Mouse (Mus musculus): ENCODE measurements around the gene Spo11.

The Spo11 gene

GRCm38 (mm10) chr2:173003737-173004136 lies 26.2 kb downstream of the Spo11 start:
- WGBS: 93% methylated on average over 8 of the region's 8 CpGs

GRCm38 (mm10) chr2:173010220-173010717 lies 32.8 kb downstream of the Spo11 start:
- 74% methylated on average over 3 of the region's 3 CpGs for WGBS

GRCm38 (mm10) chr2:173011440-173011839 lies 33.9 kb downstream of the Spo11 start:
- 97% methylated on average over 8 of the region's 8 CpGs for WGBS

GRCm38 (mm10) chr2:173014741-173015287 lies 37.3 kb downstream of the Spo11 start:
- 80% methylated on average over 7 of the region's 7 CpGs for WGBS

- WGBS: 69% methylated on average over 6 of the region's 6 CpGs
Observed at GRCm38 (mm10) chr2:173017940-173018339, 40.4 kb downstream of the Spo11 start.

- 54% methylated on average over 8 of the region's 8 CpGs for WGBS
Observed at GRCm38 (mm10) chr2:173018618-173019017, 41.1 kb downstream of the Spo11 start.

GRCm38 (mm10) chr2:173019322-173019721 lies 41.8 kb downstream of the Spo11 start:
- 31% methylated on average over 9 of the region's 9 CpGs for WGBS

GRCm38 (mm10) chr2:173019790-173020189 lies 42.3 kb downstream of the Spo11 start:
- under 1% methylated on average over 28 of the region's 29 CpGs for WGBS

GRCm38 (mm10) chr2:173020430-173020829 lies 42.9 kb downstream of the Spo11 start, which contains the start of gene Rbm38:
Rbm38 (plus strand) TSS chr2:173020498.
- WGBS: 55% methylated on average over 11 of the region's 11 CpGs

GRCm38 (mm10) chr2:173021633-173022055 lies 44.1 kb downstream of the Spo11 start:
- WGBS: under 1% methylated on average over 54 of the region's 54 CpGs

GRCm38 (mm10) chr2:173022056-173022681 lies 44.7 kb downstream of the Spo11 start:
- under 1% methylated on average over 51 of the region's 51 CpGs for WGBS

- 57% methylated on average over 10 of the region's 10 CpGs for WGBS
Observed at GRCm38 (mm10) chr2:173022813-173023212, 45.3 kb downstream of the Spo11 start.

GRCm38 (mm10) chr2:173023371-173023851 lies 45.9 kb downstream of the Spo11 start:
- WGBS: 87% methylated on average over 7 of the region's 7 CpGs

- WGBS: 91% methylated on average over 4 of the region's 4 CpGs
Observed at GRCm38 (mm10) chr2:173023966-173024365, 46.5 kb downstream of the Spo11 start.

GRCm38 (mm10) chr2:173024392-173024791 lies 46.9 kb downstream of the Spo11 start:
- WGBS: 90% methylated on average over 8 of the region's 8 CpGs

GRCm38 (mm10) chr2:173024938-173025337 lies 47.4 kb downstream of the Spo11 start:
- 45% methylated on average over 4 of the region's 4 CpGs for WGBS

- 82% methylated on average over 5 of the region's 5 CpGs for WGBS
Observed at GRCm38 (mm10) chr2:173026286-173026685, 48.8 kb downstream of the Spo11 start.

- WGBS: 89% methylated on average over 3 of the region's 3 CpGs
Observed at GRCm38 (mm10) chr2:173026688-173027131, 49.2 kb downstream of the Spo11 start.

GRCm38 (mm10) chr2:173027169-173027823 lies 49.8 kb downstream of the Spo11 start:
- 95% methylated on average over 6 of the region's 6 CpGs for WGBS

GRCm38 (mm10) chr2:173027824-173028495 lies 50.5 kb downstream of the Spo11 start:
- 68% methylated on average over 4 of the region's 4 CpGs for WGBS

- 87% methylated on average over 3 of the region's 3 CpGs for WGBS
Observed at GRCm38 (mm10) chr2:173028508-173029031, 51.1 kb downstream of the Spo11 start.

All from cerebral cortex, adult 2 months (tissue).